Mouse (Mus musculus): ENCODE measurements around the gene Eya2. TPM values are rescaled to one million over a fixed set of nuclear protein-coding genes. Genes with fewer than 3 reads are reported as not detected.

Eya2 gene
- total RNA-seq, 1 experiment from 2014 or later = 3.8 TPM

DNA sequence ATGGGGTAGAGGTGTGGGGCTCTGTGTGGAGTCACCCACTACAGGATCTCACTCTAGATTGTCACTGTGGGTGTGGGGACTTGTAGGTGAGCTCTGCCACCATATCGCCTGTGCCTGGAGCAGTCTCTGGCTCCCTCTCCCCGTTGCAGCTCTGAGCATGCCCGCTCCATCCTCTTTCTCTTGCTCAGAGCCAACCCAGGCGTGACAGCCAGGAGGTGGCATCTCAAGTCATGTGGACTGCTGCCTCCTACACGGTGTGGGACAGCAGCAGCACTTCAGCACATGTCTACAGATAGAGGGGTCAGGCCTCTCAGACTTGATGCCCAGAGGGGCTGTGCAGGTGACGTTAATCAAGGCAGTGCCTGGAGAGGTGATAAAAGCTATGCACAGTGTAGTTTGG lies 57.4 kb downstream of the Eya2 start:
- DNase-seq = no peak

DNA sequence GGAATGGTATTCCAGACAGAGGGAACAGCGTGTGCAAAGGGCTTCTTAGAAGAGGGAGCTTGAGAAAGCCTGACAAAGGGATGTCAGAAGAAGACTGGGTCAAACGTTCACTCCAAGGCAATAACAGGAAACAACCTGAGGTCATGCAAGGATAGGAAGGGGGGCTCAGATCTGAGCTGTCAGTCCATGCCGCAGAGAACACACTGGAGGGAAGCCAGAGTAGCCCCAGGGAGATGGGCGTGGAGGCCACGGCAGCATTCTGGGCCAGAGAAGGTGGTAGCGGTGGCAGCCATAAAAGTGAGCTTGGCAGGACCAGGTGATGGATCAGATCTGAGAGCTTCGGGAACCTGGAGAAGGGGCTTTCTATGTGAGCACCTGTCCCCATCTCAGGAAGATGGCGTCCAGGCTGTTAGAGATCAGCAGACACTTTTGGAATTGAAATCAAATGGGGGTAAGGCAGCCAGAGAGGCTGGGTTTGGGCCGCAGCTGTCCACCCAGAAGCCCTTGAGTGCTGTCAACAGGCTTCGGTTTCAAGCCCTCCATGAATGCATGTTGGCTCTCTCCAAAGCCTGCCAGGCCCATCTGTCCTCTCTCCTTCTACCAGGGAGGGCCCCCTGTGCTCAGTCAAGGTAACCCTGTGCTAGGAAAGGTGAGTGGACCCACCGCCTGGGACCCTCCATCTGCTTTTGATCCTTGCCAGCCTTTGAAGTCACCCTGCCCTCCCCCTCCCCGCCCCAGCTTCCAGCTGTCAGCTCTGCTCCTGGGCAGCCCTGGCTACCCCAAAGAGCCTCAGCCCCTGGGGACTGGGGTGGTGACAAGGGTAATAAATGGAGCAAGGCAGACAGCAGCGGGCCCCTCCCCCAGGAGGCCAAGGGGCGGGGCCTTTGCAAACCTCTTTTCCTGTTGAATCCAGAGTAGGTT lies 58.4 kb downstream of the Eya2 start:
- peak; percentile 52 for DNase-seq

DNA sequence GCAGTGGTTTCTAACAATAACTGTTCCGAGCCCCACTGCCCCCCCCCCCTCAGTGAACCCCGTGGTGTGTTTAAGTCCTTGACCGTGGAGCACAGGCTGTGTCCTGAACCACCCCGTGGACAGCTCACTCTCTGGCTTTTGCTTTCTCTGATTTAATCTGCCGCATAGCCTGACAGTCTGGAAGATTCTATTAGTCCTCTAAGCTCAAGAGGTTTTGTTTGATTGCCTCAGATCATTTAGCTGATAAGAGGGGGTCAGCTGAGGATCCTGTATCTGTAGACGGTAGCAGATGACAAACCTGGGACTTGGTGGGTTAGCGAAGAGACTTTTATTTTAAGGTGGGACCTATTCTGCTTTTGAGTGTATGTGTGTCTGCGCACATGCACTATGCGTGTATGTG lies 59.3 kb downstream of the Eya2 start:
- no peak for DNase-seq

DNA sequence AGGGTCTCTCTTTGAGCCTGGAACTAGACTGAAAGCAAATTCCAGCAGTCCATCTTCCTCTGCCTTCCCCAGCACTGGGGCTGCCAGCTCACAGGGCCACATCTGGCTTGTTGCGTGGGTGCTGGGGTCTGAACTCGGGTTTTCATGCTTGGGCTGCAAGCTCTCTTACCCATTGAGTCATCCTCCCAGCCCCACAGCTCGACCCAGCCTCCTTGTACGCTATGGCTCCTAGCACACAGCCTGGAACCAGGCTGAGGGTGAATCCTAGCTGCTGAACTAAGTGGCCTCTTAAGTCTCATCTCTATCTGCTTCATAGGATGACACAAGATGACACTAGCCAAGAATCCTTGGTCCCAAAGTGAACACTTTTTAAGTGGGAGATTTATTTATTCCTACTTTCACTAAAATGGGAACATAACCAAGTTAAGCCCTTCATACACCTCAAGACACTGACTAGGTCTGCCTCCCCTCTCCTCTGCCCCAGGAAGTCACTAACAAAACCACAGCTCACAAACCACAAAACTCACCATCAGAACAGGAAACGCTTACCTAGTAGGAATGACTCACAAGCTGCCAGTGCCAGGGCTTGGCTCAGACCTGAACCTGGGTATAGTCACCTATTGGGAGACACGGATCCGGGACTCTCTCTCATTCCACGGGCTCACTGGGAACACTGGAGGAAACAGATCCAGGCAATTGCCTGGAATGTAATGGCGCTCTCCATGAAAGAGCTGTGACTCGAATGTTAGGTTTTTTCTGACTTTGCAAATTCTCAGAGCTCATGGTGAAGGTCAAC lies 60.1 kb downstream of the Eya2 start:
- no peak for DNase-seq

DNA sequence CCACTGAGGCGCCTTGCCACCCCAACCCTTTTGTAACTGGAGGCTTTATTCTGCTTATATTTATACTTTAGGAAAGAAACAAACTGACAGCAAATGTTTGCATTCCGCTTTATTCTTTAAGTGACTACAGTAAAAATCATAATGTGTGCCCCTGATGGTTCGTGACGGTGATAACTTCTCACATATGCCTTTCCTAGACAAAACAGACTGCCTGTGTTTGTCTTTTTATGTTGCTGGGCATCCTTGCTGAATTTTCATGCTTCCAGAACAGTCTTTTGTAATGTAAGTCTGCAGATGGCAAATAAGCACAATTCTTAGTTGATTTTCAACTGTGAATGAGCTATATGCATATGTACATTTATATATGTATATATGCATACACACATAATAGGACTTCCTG lies 61.7 kb downstream of the Eya2 start:
- no peak for DNase-seq

DNA sequence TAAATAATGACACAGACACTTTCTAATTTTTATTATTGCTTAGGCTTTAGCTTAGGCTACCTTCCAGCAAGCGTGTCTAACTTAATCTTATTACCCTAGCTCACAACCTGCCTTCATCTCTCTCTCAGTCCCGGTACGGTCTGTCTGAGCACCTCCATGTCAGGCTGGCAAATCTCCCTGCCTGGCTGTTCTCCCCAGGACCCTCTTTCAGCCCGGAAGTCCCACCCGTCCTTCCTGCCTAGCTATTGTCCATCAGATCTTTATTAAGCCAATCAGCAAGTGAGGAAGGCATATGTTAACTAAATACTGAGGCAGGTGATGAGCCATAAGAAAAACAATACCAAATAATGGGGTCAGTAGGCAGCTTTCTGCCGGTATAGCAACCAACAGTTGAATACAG lies 62.1 kb downstream of the Eya2 start:
- no peak for DNase-seq

DNA sequence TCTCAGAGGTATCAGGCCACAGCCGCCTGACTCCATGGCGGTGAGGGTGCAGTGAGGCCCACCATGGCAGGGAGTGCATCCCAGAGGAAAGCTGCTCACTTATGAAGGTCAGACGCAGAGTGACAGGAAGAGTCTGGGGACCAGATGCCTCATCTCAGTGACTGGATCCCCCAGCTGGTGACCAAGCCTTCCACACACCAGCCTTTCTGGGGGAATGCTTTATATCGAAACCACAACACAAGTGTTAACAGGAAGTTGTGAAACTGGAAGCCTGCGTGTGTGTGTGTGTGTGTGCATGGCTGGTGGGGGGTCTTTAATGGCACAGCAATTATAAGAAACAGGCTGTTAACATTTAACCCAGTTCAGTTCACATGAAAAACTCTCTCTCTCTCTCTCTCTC lies 64.7 kb downstream of the Eya2 start:
- no peak for DNase-seq

DNA sequence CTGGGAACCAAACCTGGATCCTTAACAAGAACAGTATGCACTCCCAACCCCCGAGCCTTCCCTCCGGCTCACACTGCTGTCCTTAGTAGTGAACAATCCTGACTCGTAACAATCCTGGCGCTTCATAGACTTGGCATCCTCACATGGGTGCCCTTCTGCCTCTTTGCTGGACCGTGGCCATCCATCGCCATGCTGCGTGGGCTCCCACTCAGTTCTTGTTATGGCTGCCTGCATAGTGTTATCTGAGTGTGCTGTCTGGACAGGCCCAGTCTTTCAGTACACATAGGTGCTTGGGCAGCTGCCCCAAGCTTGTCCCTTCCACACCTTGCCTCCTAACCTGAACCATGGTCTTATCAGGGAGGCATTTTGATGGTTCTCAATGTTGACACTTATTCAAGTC lies 68.4 kb downstream of the Eya2 start:
- DNase-seq = no peak

- DNase-seq = no peak
Observed at GRCm38 (mm10) chr2:165664648-165665047, 69.8 kb downstream of the Eya2 start.

DNA sequence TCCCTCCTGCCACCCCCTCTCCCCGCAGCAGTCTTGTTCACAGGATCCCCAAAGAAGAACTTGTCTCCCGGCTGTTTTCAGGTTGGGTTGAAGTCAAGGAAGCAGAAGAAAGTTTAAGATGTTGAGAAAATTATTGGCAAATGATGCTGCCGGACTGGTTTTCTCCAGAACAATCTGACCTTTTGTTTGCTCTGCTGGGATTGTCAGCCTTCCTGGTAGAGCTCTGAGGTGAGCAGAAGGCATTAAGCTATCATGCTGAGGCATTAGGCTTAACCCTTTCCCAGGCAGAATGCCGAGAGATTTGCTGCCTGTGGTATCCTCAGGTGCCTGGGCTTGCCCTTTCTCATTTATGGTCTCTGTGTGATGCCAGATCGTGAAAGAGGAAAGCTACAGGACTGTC lies 70.3 kb downstream of the Eya2 start:
- no peak for DNase-seq

GRCm38 (mm10) chr2:165667096-165667495 lies 72.3 kb downstream of the Eya2 start:
- DNase-seq = no peak

GRCm38 (mm10) chr2:165682719-165683118 lies 87.9 kb downstream of the Eya2 start:
- no peak for DNase-seq

DNA sequence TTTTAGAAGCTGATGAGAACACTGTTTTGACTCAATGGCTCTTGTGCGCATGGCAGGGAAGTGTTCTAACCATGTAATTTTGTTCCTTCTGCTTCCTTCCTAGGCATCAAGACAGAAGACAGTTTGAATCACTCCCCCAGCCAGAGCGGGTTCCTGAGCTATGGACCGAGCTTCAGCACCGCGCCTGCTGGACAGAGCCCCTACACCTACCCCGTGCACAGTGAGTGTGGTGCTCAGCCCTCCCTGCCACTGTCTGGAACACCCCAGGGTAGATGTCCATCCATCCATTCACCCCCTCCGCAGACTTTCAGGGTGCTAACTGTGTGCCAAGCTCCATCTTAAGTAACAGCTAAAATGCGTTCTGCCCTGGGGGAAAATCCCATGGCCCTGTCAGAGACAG lies 92.7 kb downstream of the Eya2 start:
- DNase-seq = peak; percentile 17

DNA sequence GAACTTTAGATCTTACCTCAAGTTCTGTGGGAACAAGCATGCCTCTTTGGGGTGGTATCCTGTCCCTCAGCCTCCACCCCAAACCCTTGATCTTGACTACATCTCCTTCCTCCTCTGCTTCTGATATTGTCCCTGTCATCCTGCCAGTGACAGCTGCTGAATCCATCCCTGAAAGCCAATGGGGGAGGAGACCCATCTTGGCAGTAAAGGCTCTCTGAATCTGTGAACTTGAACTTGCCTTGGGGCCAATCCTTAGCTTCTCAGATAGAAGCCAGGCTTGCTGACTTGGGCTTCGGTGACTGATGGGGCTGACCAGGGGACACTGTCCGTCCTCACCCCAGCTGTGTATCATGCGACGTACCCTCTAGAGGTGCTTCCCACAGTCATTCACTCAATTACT lies 94.1 kb downstream of the Eya2 start:
- DNase-seq = no peak

- DNase-seq = no peak
Observed at GRCm38 (mm10) chr2:165691016-165691415, 96.2 kb downstream of the Eya2 start.

DNA sequence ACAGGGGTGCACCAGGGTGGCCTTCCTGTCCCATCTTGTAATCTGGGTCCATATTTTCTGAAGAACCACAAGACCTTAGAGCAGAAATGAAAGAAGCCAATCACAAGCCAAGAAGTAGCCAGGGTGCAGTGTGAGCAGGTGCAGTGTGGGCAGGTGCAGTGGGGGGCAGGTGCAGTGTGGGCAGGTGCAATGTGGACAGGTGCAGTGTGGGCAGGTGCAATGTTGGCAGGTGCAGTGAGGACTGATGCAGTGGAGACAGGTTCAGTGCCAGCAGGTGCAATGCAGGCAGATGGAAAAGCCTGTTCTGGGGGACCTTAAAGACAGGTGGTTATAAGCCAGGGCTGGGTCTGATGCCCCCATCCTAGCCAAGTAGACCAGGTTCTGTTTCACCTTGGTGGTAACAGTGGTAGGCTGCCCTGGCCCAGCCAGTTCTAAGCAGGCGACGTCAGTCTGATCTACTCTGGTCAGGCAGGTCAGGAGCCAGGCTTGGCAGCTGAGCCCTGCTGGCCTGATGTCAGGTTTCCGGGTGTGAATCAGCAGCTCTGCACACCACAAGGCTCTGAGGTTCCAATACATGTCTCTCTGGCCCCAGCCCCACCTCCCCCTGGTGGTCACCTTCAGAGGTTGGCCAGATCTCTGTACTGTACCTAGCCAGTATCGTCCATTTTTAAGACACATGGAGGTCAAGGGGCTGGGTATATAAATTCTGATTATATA lies 98.3 kb downstream of the Eya2 start:
- DNase-seq = peak; percentile 69

GRCm38 (mm10) chr2:165694767-165695166 lies 99.9 kb downstream of the Eya2 start:
- DNase-seq = no peak

- DNase-seq = no peak
Observed at GRCm38 (mm10) chr2:165700252-165700908, 105.5 kb downstream of the Eya2 start.

GRCm38 (mm10) chr2:165703033-165703805 lies 108.4 kb downstream of the Eya2 start:
- no peak for DNase-seq

GRCm38 (mm10) chr2:165708266-165708665 lies 113.4 kb downstream of the Eya2 start:
- DNase-seq = no peak

GRCm38 (mm10) chr2:165716688-165717087 lies 121.9 kb downstream of the Eya2 start:
- DNase-seq = no peak

Data from adrenal gland, postnatal 25 days (tissue).